Mouse (Mus musculus) embryonic fibroblast, embryonic 13.5 days (primary cell): ENCODE measurements around the gene Klhl3.

ENCODE experiments used
- CTCF ChIP-seq: IDR thresholded peaks from 2 replicates; pipeline ENCODE4 v1.5.1; 2011; ENCODE audit warnings: mild to moderate bottlenecking, control low read depth, low read length, moderate library complexity, borderline replicate concordance; ENCODE audit not compliant: insufficient read depth
- POLR2A ChIP-seq: IDR thresholded peaks from 2 replicates; pipeline ENCODE4 v1.6.1; 2011; ENCODE audit warnings: low read depth, mild to moderate bottlenecking, control low read depth, low read length, moderate library complexity

- no peak for TF ChIP-seq CTCF
- no peak for TF ChIP-seq POLR2A
These were observed 129.2 kb downstream of the Klhl3 start for GRCm38 (mm10) chr13:57984163-57984562.
